Mouse (Mus musculus) naive thymus-derived CD4-positive, alpha-beta T cell, adult 5 months (primary cell): ENCODE results near the gene Olfr1183. TPM values are rescaled to one million over a fixed set of nuclear protein-coding genes. Genes with fewer than 3 reads are reported as not detected.

Experiments used
- polyA plus RNA-seq: library from polyadenylated mRNA; unstranded; fragments of 100-300 nt; shearing (Covaris generic); gene quantifications from one replicate; pipeline ENCODE4 v1.2.1, GENCODE M21; 2017

Olfr1183 gene
- 0.26 TPM for polyA plus RNA-seq

GRCm38 (mm10) chr2:88454567-88454966 lies at the start of gene Olfr1183:
Olfr1183 (plus strand) TSS chr2:88454867.

GRCm38 (mm10) chr2:88406353-88406752 lies 48.3 kb upstream of the Olfr1183 start, which contains the start of gene Olfr1179:
Olfr1179 (minus strand) TSS chr2:88406453.

GRCm38 (mm10) chr2:88419051-88419450 lies 35.6 kb upstream of the Olfr1183 start, which contains the start of gene Olfr1180:
Olfr1180 (minus strand) TSS chr2:88419151.

GRCm38 (mm10) chr2:88426071-88426470 lies 28.6 kb upstream of the Olfr1183 start, which contains the start of gene Olfr1181:
Olfr1181 (minus strand) TSS chr2:88426171.

GRCm38 (mm10) chr2:88449031-88449430 lies 5.6 kb upstream of the Olfr1183 start, which contains the start of gene Gm13757:
Gm13757 (minus strand) TSS chr2:88449131.

GRCm38 (mm10) chr2:88483298-88483697 lies 28.6 kb downstream of the Olfr1183 start, which contains the start of gene Olfr1184:
Olfr1184 (plus strand) TSS chr2:88483598.

GRCm38 (mm10) chr2:88493020-88493419 lies 38.4 kb downstream of the Olfr1183 start, which contains the start of gene Olfr1185-ps1:
Olfr1185-ps1 (plus strand) TSS chr2:88493320.

GRCm38 (mm10) chr2:88518251-88518650 lies 63.6 kb downstream of the Olfr1183 start, which contains the start of gene Olfr1186:
Olfr1186 (plus strand) TSS chr2:88518551.

Other genes starting within 250 kb of the Olfr1183 start
- not detected for gene Olfr1170, start 226.5 kb upstream of the Olfr1183 start, polyA plus RNA-seq
- 0.11 TPM for gene Olfr1173, start 175.0 kb upstream of the Olfr1183 start, polyA plus RNA-seq
- gene Olfr1174-ps, start 139.7 kb upstream of the Olfr1183 start, polyA plus RNA-seq, result not detected
- gene Olfr1175-ps, start 127.7 kb upstream of the Olfr1183 start, polyA plus RNA-seq, result not detected
- gene Olfr1176, start 118.1 kb upstream of the Olfr1183 start, polyA plus RNA-seq, result not detected
- not detected for gene Olfr1177-ps, start 108.4 kb upstream of the Olfr1183 start, polyA plus RNA-seq
- not detected for gene Olfr1178, start 67.8 kb upstream of the Olfr1183 start, polyA plus RNA-seq
- not detected for gene Olfr1179, start 48.4 kb upstream of the Olfr1183 start, polyA plus RNA-seq
- gene Olfr1180, start 35.7 kb upstream of the Olfr1183 start, polyA plus RNA-seq, result not detected
- not detected for gene Olfr1181, start 28.7 kb upstream of the Olfr1183 start, polyA plus RNA-seq
- gene Gm13757, start 5.7 kb upstream of the Olfr1183 start, polyA plus RNA-seq, result not detected
- gene Olfr1184, start 28.7 kb downstream of the Olfr1183 start, polyA plus RNA-seq, result 0.11 TPM
- not detected for gene Olfr1185-ps1, start 38.5 kb downstream of the Olfr1183 start, polyA plus RNA-seq
- not detected for gene Olfr1186, start 63.7 kb downstream of the Olfr1183 start, polyA plus RNA-seq
- not detected for gene Olfr1188, start 102.1 kb downstream of the Olfr1183 start, polyA plus RNA-seq
- not detected for gene Olfr1189, start 131.6 kb downstream of the Olfr1183 start, polyA plus RNA-seq
- gene Olfr1191-ps1, start 185.7 kb downstream of the Olfr1183 start, polyA plus RNA-seq, result not detected
- gene Olfr1192-ps1, start 193.6 kb downstream of the Olfr1183 start, polyA plus RNA-seq, result not detected
- not detected for gene Olfr1193, start 220.8 kb downstream of the Olfr1183 start, polyA plus RNA-seq
- 0.40 TPM for gene Olfr1195, start 234.3 kb downstream of the Olfr1183 start, polyA plus RNA-seq
- gene Olfr1196, start 249.7 kb downstream of the Olfr1183 start, polyA plus RNA-seq, result not detected